Mouse (Mus musculus): ENCODE measurements around the gene Vmp1.

Vmp1 gene

GRCm38 (mm10) chr11:86671041-86671675 lies 12.5 kb downstream of the Vmp1 start:
- no peak for DNase-seq

GRCm38 (mm10) chr11:86668169-86668568 lies 15.5 kb downstream of the Vmp1 start:
- DNase-seq, result no peak

- no peak for DNase-seq
Measured at GRCm38 (mm10) chr11:86667553-86667952, 16.1 kb downstream of the Vmp1 start.

GRCm38 (mm10) chr11:86664406-86664805 lies 19.2 kb downstream of the Vmp1 start:
- DNase-seq, result no peak

- DNase-seq, result no peak
Measured at GRCm38 (mm10) chr11:86663977-86664376, 19.7 kb downstream of the Vmp1 start.

GRCm38 (mm10) chr11:86662986-86663895 lies 20.4 kb downstream of the Vmp1 start:
- no peak for DNase-seq

GRCm38 (mm10) chr11:86657863-86658262 lies 25.8 kb downstream of the Vmp1 start:
- DNase-seq, result no peak

GRCm38 (mm10) chr11:86656849-86657567 lies 26.6 kb downstream of the Vmp1 start:
- DNase-seq, result no peak

GRCm38 (mm10) chr11:86655671-86656070 lies 28.0 kb downstream of the Vmp1 start:
- no peak for DNase-seq

- no peak for DNase-seq
Measured at GRCm38 (mm10) chr11:86654096-86654495, 29.5 kb downstream of the Vmp1 start.

- DNase-seq, result no peak
Measured at GRCm38 (mm10) chr11:86653446-86653845, 30.2 kb downstream of the Vmp1 start.

GRCm38 (mm10) chr11:86652578-86652979 lies 31.1 kb downstream of the Vmp1 start:
- no peak for DNase-seq

- no peak for DNase-seq
Measured at GRCm38 (mm10) chr11:86650676-86651075, 33.0 kb downstream of the Vmp1 start.

GRCm38 (mm10) chr11:86649542-86649941 lies 34.1 kb downstream of the Vmp1 start:
- no peak for DNase-seq

- no peak for DNase-seq
Measured at GRCm38 (mm10) chr11:86647706-86648447, 35.8 kb downstream of the Vmp1 start.

- no peak for DNase-seq
Measured at GRCm38 (mm10) chr11:86646885-86647459, 36.7 kb downstream of the Vmp1 start.

GRCm38 (mm10) chr11:86646136-86646834 lies 37.4 kb downstream of the Vmp1 start:
- no peak for DNase-seq

- no peak for DNase-seq
Measured at GRCm38 (mm10) chr11:86644553-86644952, 39.1 kb downstream of the Vmp1 start.

- no peak for DNase-seq
Measured at GRCm38 (mm10) chr11:86641714-86642113, 41.9 kb downstream of the Vmp1 start.

GRCm38 (mm10) chr11:86637697-86638096 lies 45.9 kb downstream of the Vmp1 start:
- DNase-seq, result no peak

GRCm38 (mm10) chr11:86634396-86634795 lies 49.2 kb downstream of the Vmp1 start:
- no peak for DNase-seq

- no peak for DNase-seq
Measured at GRCm38 (mm10) chr11:86629941-86630340, 53.7 kb downstream of the Vmp1 start.
